Mouse (Mus musculus): ENCODE data around the gene Hmbs. TPM values are rescaled to one million over a fixed set of nuclear protein-coding genes. Genes with fewer than 3 reads are reported as not detected.
A peak's percentile ranks its signal among the peaks of the same experiment; 100 is the strongest.
"Not testable (repeated sequence)": the region's sequence is repeated elsewhere in the genome, so short reads cannot be mapped to it uniquely, and the experiment has no call there.

Gene Hmbs
- polyA plus RNA-seq, 1 experiment from 2014 or later: 123 TPM

- H3K4me2 ChIP-seq: no peak overlapping the region
- WGBS: 60% methylated on average over 3 of the region's 3 CpGs
These were observed 20.5 kb upstream of the Hmbs start for GRCm38 (mm10) chr9:44364480-44364879.

GRCm38 (mm10) chr9:44361931-44362330 lies 17.9 kb upstream of the Hmbs start:
- H3K4me1 ChIP-seq, H3K27me3 ChIP-seq, H3K9me3 ChIP-seq: not testable (repeated sequence)
- Histone ChIP-seq H3K36me3 (peaks cover 22% of the 10 kb centered on the region), H3K4me2 (peak overlapping the region; percentile 76), H3K4me3 (peak overlapping the region; percentile 70), H3K9ac (peak overlapping the region; percentile 67; the same call in 1 of the 2 replicates), H3K27ac (peak overlapping the region; percentile 48; the same call in 1 of the 2 replicates)
- WGBS: 42% methylated on average over 4 of the region's 4 CpGs
- peak; percentile 36 for ATAC-seq (ENCODE audit: borderline replicate concordance, extremely low read depth, low FRiP score, low TSS enrichment)

More at GRCm38 (mm10) chr9:44364480-44364879, 20.5 kb upstream of the Hmbs start:
- Histone ChIP-seq H3K4me1 (peaks cover 9% of the 10 kb centered on the region; the same call in 1 of the 2 replicates), H3K9me3 (no peaks in the 10 kb centered on the region), H3K27ac (no peak overlapping the region), H3K36me3 (peaks cover 3% of the 10 kb centered on the region; the same call in 1 of the 2 replicates), H3K4me3 (no peak overlapping the region), H3K27me3 (no peaks in the 10 kb centered on the region), H3K9ac (no peak overlapping the region)
- no peak for ATAC-seq (ENCODE audit: borderline replicate concordance, extremely low read depth, low FRiP score, low TSS enrichment)

GRCm38 (mm10) chr9:44361190-44361917 lies 17.3 kb upstream of the Hmbs start, which contains the start of gene Vps11:
Gene Vps11, minus strand, starts transcription at chr9:44361670.
- H3K4me3 ChIP-seq: peak within 1 kb of the TSS; percentile 70
- ATAC-seq (ENCODE audit: borderline replicate concordance, extremely low read depth, low FRiP score, low TSS enrichment): peak; percentile 95

GRCm38 (mm10) chr9:44357207-44357606 lies 13.2 kb upstream of the Hmbs start:
- Histone ChIP-seq H3K4me1 (peaks cover 9% of the 10 kb centered on the region; the same call in 1 of the 2 replicates), H3K4me3 (no peak overlapping the region), H3K9ac (no peak overlapping the region), H3K36me3 (peaks cover 69% of the 10 kb centered on the region), H3K4me2 (no peak overlapping the region), H3K27me3 (no peaks in the 10 kb centered on the region), H3K27ac (no peak overlapping the region), H3K9me3 (no peaks in the 10 kb centered on the region)
- 63% methylated on average over 4 of the region's 4 CpGs for WGBS
- no peak for ATAC-seq (ENCODE audit: borderline replicate concordance, extremely low read depth, low FRiP score, low TSS enrichment)

More at GRCm38 (mm10) chr9:44361190-44361917, 17.3 kb upstream of the Hmbs start, which contains the start of gene Vps11:
- Histone ChIP-seq H3K4me1 (peaks cover 9% of the 10 kb centered on the region; the same call in 1 of the 2 replicates), H3K9ac (peak within 1 kb of the TSS; percentile 67), H3K27me3 (no peaks in the 10 kb centered on the region), H3K27ac (peak within 1 kb of the TSS; percentile 48), H3K4me2 (peak within 1 kb of the TSS; percentile 76), H3K36me3 (peaks cover 28% of the 10 kb centered on the region), H3K9me3 (no peaks in the 10 kb centered on the region)
- under 1% methylated on average over 44 of the region's 44 CpGs for WGBS

DNA sequence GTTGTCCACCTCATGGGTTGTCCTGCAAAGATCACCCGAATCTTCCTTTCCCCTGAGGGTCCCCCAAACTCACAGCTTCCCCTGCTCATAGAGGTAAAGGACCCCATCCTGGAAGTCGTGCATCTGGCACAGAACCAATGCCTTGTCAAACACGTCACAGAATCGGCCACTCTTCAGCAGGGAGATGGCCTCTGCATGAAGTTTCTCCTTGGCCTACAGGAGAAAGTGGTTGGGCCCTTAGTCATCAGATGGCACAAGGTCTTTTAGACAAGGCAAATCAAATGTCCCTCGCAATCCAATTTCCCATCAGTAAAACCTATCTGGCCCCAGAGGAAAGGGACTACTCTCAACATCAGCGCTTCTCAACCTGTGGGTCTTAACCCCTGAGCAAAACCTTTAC lies 9.1 kb upstream of the Hmbs start:
- Histone ChIP-seq H3K36me3 (peaks cover 92% of the 10 kb centered on the region), H3K27me3 (no peaks in the 10 kb centered on the region), H3K4me3 (no peak overlapping the region), H3K9me3 (no peaks in the 10 kb centered on the region), H3K4me1 (no peaks in the 10 kb centered on the region), H3K4me2 (no peak overlapping the region), H3K9ac (no peak overlapping the region), H3K27ac (no peak overlapping the region)
- ATAC-seq (ENCODE audit: borderline replicate concordance, extremely low read depth, low FRiP score, low TSS enrichment): no peak
- WGBS: 83% methylated on average over 6 of the region's 6 CpGs

GRCm38 (mm10) chr9:44352337-44352736 lies 8.3 kb upstream of the Hmbs start:
- WGBS: 87% methylated on average over 10 of the region's 10 CpGs
- Histone ChIP-seq H3K36me3 (peaks cover 93% of the 10 kb centered on the region), H3K4me3 (no peak overlapping the region), H3K27me3 (no peaks in the 10 kb centered on the region), H3K4me2 (no peak overlapping the region), H3K4me1 (no peaks in the 10 kb centered on the region), H3K27ac (no peak overlapping the region), H3K9me3 (no peaks in the 10 kb centered on the region), H3K9ac (no peak overlapping the region)
- ATAC-seq (ENCODE audit: borderline replicate concordance, extremely low read depth, low FRiP score, low TSS enrichment): no peak

- Histone ChIP-seq H3K4me3 (no peak overlapping the region), H3K4me1 (no peaks in the 10 kb centered on the region), H3K27ac (no peak overlapping the region), H3K9ac (no peak overlapping the region), H3K27me3 (no peaks in the 10 kb centered on the region), H3K9me3 (no peaks in the 10 kb centered on the region), H3K4me2 (no peak overlapping the region), H3K36me3 (peaks cover 93% of the 10 kb centered on the region)
- no peak for ATAC-seq (ENCODE audit: borderline replicate concordance, extremely low read depth, low FRiP score, low TSS enrichment)
- WGBS: 97% methylated on average over 4 of the region's 4 CpGs
These were observed 7.4 kb upstream of the Hmbs start for GRCm38 (mm10) chr9:44351396-44351795.

GRCm38 (mm10) chr9:44348546-44348945 lies 4.5 kb upstream of the Hmbs start:
- no peaks in the 10 kb centered on the region for H3K9me3 ChIP-seq
- no peak overlapping the region for H3K4me3 ChIP-seq
- no peak for ATAC-seq (ENCODE audit: borderline replicate concordance, extremely low read depth, low FRiP score, low TSS enrichment)
- no peak overlapping the region for H3K9ac ChIP-seq
- H3K27me3 ChIP-seq: no peaks in the 10 kb centered on the region
- peaks cover 72% of the 10 kb centered on the region for H3K36me3 ChIP-seq
- WGBS: 95% methylated on average over 4 of the region's 4 CpGs
- H3K4me1 ChIP-seq: 0 out of 2 replicates have a peak, but pooled peaks cover 4% of the 10 kb centered on the region
- no peak overlapping the region for H3K27ac ChIP-seq
- H3K4me2 ChIP-seq: no peak overlapping the region

- peaks cover 11% of the 10 kb centered on the region for H3K4me1 ChIP-seq
- H3K4me2 ChIP-seq: no peak overlapping the region
- no peaks in the 10 kb centered on the region for H3K27me3 ChIP-seq
- ATAC-seq (ENCODE audit: borderline replicate concordance, extremely low read depth, low FRiP score, low TSS enrichment): no peak
- H3K9me3 ChIP-seq: no peaks in the 10 kb centered on the region
- WGBS: 76% methylated on average over 4 of the region's 4 CpGs
- H3K4me3 ChIP-seq: no peak overlapping the region
- H3K27ac ChIP-seq: no peak overlapping the region
- peaks cover 63% of the 10 kb centered on the region for H3K36me3 ChIP-seq
- H3K9ac ChIP-seq: no peak overlapping the region
These were observed 3.6 kb upstream of the Hmbs start for GRCm38 (mm10) chr9:44347621-44348020.

GRCm38 (mm10) chr9:44347166-44347565 lies 3.1 kb upstream of the Hmbs start:
- no peak overlapping the region for H3K4me3 ChIP-seq
- no peak overlapping the region for H3K4me2 ChIP-seq
- no peak overlapping the region for H3K9ac ChIP-seq
- no peak overlapping the region for H3K27ac ChIP-seq
- H3K27me3 ChIP-seq: no peaks in the 10 kb centered on the region
- H3K9me3 ChIP-seq: no peaks in the 10 kb centered on the region
- ATAC-seq (ENCODE audit: borderline replicate concordance, extremely low read depth, low FRiP score, low TSS enrichment): no peak
- H3K4me1 ChIP-seq: peaks cover 16% of the 10 kb centered on the region
- peaks cover 58% of the 10 kb centered on the region for H3K36me3 ChIP-seq
- WGBS: 90% methylated on average over 9 of the region's 9 CpGs

DNA sequence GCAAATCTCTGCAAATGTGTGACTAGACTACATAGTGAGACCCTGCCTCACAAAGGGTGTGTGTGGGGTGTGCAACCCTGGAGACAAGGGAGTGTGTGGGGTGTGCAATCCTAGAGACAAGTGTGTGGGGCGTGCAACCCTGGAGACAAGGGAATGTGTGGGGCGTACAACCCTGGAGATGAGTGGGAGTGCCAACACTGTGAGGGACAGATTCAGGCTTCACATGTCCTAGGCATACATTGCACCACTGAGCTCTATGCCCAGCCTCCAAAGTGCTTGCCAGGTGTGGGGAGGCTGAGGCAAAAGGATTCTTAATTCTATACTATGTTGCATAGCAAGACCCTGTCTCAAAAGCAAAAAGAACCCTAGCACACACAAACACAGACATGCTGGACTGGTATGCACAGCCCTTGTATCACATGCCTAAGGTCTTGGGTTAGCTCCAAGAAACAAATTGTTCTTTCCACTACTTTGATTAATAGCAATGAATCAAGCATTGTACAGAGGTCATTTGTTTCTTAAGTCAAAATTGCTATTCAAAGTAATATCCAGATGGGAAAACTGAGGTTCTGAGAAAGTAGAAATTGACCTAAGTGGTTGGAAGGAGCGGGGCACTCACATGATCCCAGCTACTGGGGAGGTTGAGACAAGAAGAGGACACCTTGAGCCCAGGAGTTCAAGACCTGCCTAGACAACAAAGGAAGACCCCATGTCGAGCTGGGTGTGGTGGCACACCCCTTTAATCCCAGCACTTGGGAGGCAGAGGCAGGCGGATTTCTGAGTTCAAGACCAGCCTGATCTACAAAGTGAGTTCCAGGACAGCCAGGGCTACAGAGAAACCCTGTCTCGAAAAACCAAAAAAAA lies 1.8 kb upstream of the Hmbs start:
- 82% methylated on average over 6 of the region's 6 CpGs for WGBS
- Histone ChIP-seq H3K9ac (no peak overlapping the region), H3K9me3 (no peaks in the 10 kb centered on the region), H3K27me3 (no peaks in the 10 kb centered on the region), H3K27ac (no peak overlapping the region), H3K4me3 (no peak overlapping the region), H3K4me2 (no peak overlapping the region), H3K36me3 (peaks cover 45% of the 10 kb centered on the region), H3K4me1 (peaks cover 17% of the 10 kb centered on the region)
- ATAC-seq (ENCODE audit: borderline replicate concordance, extremely low read depth, low FRiP score, low TSS enrichment): no peak
